Mouse (Mus musculus): Measurements from ENCODE around the gene Aamp.

The Aamp gene

DNA sequence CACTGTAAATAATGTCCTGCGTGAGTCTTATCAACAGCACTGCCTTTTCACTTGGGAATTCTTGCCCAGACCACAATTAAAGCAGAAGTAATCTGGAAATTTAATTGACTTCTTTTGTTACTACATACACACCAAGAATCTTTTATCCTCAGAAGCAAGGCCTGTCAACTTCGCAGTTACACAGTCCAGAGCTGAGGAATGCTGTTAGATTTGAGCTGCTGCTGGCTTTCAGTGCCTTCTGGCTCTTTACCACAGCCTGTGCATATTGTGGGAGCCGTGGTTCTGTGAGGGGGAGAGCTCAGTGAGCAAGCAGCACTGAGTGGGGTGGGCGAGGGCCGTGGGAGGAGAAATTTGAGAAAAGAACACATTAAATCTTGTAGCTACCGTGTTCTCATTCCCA is 44.2 kb downstream of the Aamp start:
- in situ Hi-C loops (cut with MboI), result no loop called here

- in situ Hi-C loops (cut with MboI), result no loop called here
Measured at GRCm38 (mm10) chr1:74239618-74240017, 44.9 kb downstream of the Aamp start.

DNA sequence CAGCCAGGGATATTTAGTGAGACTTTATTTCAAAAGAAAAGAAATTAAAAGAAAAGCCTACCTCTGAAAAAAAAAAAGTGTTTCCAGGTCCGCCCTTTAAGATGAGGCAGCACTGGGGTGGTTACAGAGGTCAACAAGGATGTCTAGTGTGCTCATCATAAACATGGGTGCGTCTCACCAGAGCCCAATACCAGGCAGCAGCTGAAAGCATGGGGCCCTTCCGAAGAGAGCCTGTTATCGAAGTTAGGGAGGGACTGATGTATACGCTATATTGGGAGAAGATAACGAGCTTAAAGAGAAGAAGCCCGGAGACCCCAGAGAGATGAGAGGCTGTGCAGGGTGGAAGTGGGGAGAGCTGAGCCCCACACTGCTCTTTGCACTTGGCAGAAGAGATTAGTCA is 45.4 kb downstream of the Aamp start:
- in situ Hi-C loops (cut with MboI), result no loop called here

DNA sequence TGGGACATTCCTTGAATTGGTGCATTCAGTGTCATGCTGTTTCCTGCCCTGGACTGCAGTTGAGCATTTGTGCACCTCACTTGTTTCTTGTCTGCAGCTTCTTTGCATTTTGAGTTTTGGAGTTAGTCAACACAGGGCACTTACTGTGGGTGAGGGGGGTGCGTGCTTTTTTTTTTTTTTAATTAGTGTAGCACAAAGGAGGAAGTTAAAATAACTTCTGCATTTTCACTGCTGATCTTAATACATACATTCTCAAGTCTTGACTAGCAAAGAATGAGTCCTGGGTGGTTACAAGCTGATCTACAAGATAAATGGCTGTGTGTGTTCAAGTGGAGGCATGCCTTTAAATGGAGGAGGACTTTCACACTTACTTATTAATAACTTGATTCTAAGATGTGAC is 46.4 kb downstream of the Aamp start:
- in situ Hi-C loops (cut with MboI), result no loop called here

DNA sequence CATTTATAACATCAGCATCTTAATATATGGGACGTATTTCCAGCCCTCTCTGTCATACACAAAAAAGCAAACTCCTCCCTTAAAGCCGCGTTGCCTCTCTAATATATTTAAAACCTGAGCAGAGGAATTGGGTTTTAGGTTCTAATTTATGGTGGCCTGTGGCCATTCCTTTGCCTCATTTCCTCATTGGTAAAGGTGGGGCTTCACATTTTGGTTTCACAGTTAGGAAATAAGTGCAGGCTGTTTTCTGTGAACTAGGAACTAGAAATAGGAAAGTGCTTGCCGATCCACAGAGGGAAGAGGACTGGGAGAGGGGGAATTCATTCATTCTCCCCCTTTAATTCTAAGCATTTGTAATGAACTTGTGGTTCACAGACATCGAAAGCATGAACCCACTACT is 46.9 kb downstream of the Aamp start:
- in situ Hi-C loops (cut with MboI), result no loop called here

DNA sequence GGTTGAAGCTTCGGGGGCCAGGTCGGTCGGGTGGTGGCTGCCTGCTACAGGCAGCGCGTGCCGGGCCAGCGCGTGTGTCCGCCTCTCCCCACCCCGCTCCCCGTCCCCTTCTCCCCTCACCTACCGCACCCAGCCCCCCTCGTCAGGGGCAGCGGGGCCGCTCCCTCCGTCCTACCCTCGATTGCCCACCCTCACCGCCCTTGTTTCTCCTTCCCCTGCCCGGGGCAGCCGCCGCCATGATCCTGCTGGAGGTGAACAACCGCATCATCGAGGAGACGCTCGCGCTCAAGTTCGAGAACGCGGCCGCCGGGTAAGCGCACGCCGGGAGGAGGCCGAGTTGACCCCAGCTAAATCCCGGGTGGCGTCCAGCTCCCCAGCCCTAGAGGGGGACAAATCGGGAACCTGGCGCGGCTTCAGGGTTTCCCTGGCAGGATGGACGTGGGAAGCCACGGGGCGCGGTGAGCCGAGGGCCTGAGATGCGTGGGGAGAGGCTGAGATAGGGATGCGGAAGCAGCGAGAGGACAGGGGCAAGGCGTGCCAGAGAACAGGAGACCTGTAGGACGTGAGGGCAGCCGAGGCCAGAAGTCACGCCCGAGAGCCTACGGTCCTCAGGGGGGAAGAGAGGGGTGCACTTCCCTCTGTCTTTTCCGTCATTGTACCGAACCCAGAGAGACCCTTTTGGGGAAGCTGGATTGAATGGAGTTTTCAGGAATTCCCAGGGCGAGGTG is 47.8 kb downstream of the Aamp start:
- in situ Hi-C loops (cut with MboI), result no loop called here

- in situ Hi-C loops (cut with MboI), result no loop called here
Measured at GRCm38 (mm10) chr1:74235938-74236589, 48.5 kb downstream of the Aamp start, which contains the start of gene Arpc2. Gene Arpc2 (plus strand): TSS chr1:74236084.

DNA sequence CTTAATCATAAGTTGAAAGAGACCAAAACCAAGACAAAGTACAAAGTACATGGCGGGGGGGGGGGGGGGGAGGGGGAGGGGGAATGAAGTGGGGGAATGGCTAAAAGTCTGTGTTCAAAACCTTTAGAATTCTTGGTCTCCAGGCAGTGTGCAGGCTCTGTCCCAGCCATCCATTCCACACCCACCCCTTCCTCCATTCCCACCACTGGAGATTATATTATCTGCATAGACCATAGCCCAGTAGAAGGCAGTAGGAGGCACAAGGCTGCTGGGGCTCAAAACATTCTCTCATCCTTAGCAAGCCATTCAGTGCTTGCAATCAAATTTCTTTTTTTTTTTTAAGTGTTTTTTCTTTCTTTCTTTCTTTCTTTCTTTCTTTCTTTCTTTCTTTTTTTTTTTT is 53.5 kb downstream of the Aamp start:
- in situ Hi-C loops (cut with MboI), result no loop called here

DNA sequence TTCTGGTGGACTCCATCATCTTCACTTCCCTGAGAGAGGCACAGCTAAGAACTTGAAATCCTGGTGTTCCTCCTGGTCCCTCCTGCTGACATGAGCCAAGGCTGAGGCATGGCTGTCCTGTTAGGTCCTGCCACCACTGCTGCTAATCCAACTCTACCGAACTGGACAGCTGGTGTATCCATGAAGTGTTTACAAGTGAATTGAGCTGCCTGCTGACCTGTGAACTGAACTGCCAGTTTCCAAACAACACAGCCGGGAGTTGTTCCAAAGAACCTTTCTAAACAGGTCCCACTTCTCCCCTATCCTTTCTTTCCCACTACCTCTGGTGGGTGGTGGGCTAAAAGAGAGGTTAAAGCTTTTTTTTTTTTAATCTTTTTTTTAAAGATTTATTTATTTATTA is 54.6 kb downstream of the Aamp start:
- in situ Hi-C loops (cut with MboI), result no loop called here
